Mouse (Mus musculus): ENCODE measurements around the gene Nr5a2.
"Not testable (repeated sequence)": the region's sequence is repeated elsewhere in the genome, so short reads cannot be mapped to it uniquely, and the experiment has no call there.

The Nr5a2 gene

DNA sequence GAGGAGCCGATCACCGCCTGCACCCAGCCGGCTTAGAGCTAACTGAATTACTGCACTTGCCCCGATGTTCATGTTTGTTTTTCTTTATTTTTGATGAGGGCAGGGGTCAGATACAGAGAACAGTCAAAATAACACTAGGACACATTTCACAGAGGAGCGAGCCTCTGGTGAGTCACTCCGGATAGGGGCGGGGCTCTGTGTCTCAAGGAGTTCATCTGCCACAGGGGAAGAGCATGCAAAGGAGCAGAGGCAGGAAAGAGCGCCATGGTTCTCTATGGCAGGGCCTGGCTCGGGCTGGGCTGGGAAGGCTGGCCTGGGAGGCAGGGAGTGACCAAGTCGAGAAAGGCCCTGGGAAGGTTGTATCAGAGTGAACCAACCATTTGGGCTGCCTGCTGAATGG lies 121.0 kb downstream of the Nr5a2 start:
- no peak for DNase-seq (ENCODE audit: low spot score)

DNA sequence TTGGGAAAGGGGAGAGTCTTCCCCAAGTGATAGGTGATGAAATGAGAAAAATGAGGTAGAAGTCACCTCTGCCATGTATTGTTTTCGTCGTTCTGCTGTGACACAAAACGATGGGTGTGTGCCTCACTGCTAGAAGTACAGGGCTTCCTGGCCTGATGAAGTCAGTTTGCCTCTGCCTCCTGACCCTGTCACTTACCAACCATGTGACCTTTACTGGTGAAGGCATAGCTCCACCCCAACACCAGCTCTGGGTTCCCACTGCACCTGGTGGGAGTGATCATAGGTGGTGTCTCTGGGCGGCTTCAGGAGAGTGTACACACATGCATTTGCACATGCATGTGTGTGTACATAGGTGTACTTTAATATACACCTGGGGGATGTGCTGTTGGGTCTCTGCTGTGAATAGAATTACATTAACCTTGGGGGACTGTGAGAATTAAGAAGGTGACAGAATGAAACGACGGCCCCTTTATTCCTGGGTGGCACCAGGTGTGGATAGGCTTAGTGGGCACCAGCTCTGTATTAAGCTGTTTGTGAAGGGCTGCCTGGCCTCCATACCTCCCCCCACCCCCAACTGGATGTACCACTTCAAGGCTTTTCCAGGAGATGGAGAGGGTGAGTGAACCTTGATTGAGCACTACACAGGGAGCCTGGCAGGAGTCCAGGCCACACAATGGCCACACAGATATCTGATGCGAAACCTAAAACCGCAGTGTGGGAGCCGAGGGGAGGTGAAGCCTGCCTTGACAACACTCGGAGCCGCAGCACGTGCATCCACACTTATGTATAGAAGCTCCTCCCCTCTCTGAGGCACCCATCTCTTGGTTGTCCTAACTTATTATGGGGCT lies 127.7 kb downstream of the Nr5a2 start:
- no peak for DNase-seq (ENCODE audit: low spot score)

DNA sequence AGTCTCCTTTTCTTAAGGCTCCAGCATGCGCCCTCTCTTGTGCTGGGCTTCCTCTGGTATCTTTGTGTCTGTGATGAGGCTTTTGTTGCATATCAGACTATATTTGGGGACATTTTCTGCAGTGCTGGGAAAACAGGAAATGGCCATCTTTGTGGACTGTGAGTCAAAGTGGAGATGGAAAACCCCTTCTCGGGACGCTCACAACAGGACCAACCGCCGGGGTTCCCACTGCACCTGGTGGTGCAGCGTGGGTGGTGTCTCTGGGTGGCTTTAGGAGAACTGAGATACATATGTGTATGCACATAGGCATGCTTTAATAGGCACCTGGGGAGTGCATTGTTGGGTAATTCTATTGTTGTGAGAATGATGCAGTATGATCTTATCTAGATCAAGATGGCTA lies 129.3 kb downstream of the Nr5a2 start:
- DNase-seq (ENCODE audit: low spot score), result no peak

DNA sequence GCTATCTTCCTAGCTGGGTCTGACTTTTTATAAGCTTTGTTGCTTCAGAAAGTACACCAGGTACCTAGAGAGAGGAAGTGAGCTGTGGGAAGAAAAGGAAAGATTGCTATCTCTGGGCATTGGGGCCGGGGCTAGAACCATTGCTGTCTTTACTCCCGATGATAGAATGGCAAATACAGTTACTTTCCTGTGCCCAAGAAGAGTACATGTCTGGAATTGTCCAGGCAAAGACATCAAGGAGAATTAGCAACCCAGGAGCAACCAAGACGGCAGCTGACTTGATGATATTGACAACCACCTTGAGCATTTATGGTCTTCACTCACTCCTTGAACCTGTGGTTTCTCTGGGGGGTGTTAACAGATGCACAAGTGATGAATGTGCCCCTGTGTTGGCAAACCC lies 130.3 kb downstream of the Nr5a2 start:
- no peak for DNase-seq (ENCODE audit: low spot score)

DNA sequence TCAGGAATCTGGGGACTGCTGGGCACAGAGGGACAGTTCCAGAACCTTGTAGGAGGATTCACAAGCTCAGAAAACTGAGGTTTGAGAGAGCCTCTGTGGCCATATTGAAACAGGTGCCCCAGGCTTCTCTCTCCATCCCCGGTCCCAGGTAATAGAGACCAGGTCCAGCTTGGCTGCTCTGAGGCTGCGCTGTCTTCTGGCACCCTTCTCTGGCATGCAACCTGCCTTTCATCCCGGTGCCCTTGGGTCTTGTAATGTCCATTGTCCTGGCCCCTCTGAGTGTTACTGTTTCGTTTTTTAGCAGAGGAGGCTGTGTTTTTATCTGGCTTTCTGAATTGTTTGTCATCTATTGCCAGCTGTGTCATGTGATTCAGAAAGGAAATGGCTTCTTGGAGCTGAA lies 136.4 kb downstream of the Nr5a2 start:
- no peak for DNase-seq (ENCODE audit: low spot score)

DNA sequence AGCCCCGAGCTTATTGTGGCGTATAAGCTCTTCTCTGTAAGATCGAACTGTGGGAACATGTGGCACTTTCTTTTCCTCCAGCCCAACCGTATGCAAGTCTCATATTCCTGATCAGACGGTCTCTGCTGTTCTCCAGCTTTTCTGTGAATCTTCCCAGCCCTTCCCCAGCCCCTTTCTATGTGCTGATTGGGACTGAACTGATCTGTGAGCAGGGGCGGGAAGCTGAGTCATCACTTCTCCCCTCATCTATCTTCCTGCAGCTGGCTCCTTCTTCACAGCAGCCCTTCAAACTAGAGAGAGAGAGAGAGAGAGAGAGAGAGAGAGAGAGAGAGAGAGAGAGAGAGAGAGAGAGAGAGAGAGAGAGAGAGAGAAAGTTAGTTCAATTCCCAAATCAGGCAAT lies 159.6 kb downstream of the Nr5a2 start:
- DNase-seq (ENCODE audit: low spot score), result no peak

DNA sequence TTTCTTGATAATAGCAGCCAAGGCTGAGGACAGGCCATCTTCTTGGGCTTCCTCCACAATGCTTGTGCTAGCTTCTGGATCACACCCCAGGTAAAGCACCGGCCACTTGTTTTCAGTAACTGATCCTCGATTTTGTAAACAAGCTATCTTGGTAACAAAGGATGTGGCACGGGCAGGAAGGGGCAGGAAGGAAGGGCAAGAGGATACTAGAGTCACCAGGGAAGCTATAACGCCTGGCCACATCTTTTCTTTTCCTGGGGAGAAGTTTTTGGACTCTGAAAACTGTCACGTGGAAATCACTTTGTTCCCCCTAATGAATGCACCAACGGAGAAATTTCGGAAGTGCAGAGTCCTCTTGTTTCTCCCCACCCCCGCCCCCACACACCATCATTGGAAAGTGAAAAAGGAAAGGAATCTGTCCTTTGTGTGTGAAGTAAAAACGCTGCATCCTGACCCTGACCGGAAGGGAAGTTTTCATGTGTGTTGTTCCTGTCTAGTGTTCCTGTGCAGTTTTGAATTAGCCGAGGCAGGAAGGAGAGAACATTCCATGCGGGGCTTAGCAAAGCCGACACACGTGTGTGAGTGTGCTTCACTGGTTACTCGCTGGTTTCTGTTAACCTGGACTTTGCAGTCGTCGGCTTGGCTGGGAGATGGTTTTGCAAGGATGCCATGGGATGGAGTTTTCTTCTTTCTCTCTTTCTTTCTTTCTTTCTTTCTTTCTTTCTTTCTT lies 163.7 kb downstream of the Nr5a2 start:
- no peak for DNase-seq (ENCODE audit: low spot score)

DNA sequence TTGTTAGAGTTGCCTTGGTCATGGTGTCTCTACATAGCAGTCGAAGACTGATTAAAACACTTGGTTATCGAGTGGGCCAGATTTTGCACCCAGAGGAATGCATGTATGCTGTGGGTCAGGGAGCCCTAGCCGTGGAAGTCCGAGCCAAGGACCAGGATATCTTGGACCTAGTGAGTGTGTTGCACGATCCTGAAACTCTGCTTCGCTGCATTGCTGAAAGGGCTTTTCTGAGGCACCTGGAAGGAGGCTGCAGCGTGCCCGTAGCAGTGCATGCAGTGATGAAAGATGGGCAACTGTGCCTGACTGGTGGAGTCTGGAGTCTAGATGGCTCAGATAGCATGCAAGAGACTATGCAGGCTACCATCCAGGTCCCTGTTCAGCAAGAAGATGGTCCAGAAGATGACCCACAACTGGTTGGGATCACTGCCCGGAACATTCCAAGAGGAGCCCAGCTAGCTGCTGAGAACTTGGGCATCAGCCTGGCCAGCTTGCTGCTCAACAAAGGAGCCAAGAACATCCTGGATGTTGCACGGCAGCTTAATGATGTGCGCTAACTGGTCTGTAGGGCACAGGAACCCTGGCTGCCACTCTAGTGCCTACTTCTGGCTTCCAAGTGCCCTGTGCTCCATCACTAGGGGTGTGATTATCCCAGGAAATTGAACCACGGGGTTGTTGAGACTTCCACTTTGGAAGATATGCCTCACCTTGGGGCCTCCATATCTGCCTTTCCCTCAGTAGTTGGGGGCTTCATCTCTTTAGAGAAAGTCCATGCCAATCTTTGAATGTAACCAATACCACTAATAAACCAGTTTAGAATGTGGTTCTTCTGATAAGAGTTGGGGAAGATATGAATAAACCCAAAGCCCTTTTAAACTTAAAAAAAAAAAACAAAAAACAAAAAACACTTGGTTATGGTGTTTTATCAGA lies 167.0 kb downstream of the Nr5a2 start:
- not testable (repeated sequence) for DNase-seq (ENCODE audit: low spot score)
